In genomic region chr13:24280439-24281431, GRCm38 (mm10) we compare ENCODE assay signal across 8 mouse cellular contexts. TPM values are rescaled to one million over a fixed set of nuclear protein-coding genes. Genes with fewer than 3 reads are reported as not detected.
DNase-seq lines count a peak whose midpoint lies in the region; ATAC-seq and TF ChIP-seq lines count a peak whose summit lies in the region.

TSS of gene Carmil1 (minus strand) at chr13:24280795.

- no peak for TF ChIP-seq EP300 in CH12.LX (IDR thresholded peaks at IDR 0.05; ENCODE audit: low read length)

- dilution Hi-C loops in CH12.LX (cut with MboI; ENCODE audit: extremely low pct_ligation_motif_present, extremely low pct_unique_long_range_greater_than_20kb, low sequenced_read_pairs): no loop called here

- H3K9ac ChIP-seq in CH12.LX (ENCODE audit: insufficient read depth, low read depth): peak within 1 kb of the TSS; percentile 48; the same call in 1 of the 2 replicates
- H3K9ac ChIP-seq in forebrain, embryonic 16.5 days (replicated peaks; ENCODE audit: low read depth, low read length): peak within 1 kb of the TSS; percentile 95

- no peak within 1 kb of the TSS for H3K27ac ChIP-seq in CH12.LX (ENCODE audit: insufficient read depth, low read depth)
- peak within 1 kb of the TSS; percentile 97 for H3K27ac ChIP-seq in forebrain, embryonic 16.5 days (ENCODE audit: low read length)
- H3K27ac ChIP-seq in layer of hippocampus, adult 2 months: peak within 1 kb of the TSS; percentile 95
- peak within 1 kb of the TSS; percentile 87 for H3K27ac ChIP-seq in olfactory bulb, adult 2 months (ENCODE audit: insufficient read depth, low read depth, low read length)

- H3K27me3 ChIP-seq in CH12.LX (replicated peaks): no peaks in the 10 kb centered on the region
- no peaks in the 10 kb centered on the region for H3K27me3 ChIP-seq in forebrain, embryonic 16.5 days (replicated peaks; ENCODE audit: control insufficient read depth, insufficient read depth, low read length)

- intact Hi-C loops in heart, postnatal 25 days (cut with DNase I): loop anchor here (1.0 to 5.0 kb wide), 4 partner anchors 167 to 488 kb away; no protein-coding TSS in a partner anchor

- peak; percentile 88 for ATAC-seq in cerebellum, adult (ENCODE audit: insufficient number of reproducible peaks, low FRiP score, low TSS enrichment)
- ATAC-seq in forebrain, embryonic 16.5 days: peak; percentile 99

- TF ChIP-seq RAD21 in CH12.LX (IDR thresholded peaks at IDR 0.05; ENCODE audit: low read depth, low read length): peak; percentile 66

- no peaks in the 10 kb centered on the region for H3K79me2 ChIP-seq in CH12.LX (replicated peaks; ENCODE audit: control insufficient read depth, extremely low read depth, insufficient read depth, poor library complexity, severe bottlenecking)

- DNase-seq in CH12.LX (ENCODE audit: extremely low read depth): peak; percentile 74
- DNase-seq in heart, postnatal 25 days (ENCODE audit: low spot score): peak; percentile 72
- DNase-seq in layer of hippocampus, adult 2 months (ENCODE audit: low spot score in 2 of 2): peak; percentile 85 to 87
- peak; percentile 86 for DNase-seq in lung, adult 2 months
- DNase-seq in thymus, adult 18-20 months: peak; percentile 52 to 63

- no peaks in the 10 kb centered on the region for H3K9me3 ChIP-seq in CH12.LX (replicated peaks; ENCODE audit: low read length)
- no peaks in the 10 kb centered on the region for H3K9me3 ChIP-seq in forebrain, embryonic 16.5 days (ENCODE audit: control insufficient read depth, low read length)

- H3K36me3 ChIP-seq in CH12.LX (replicated peaks in 1 of 2; ENCODE audit: control insufficient read depth in 1 of 2, insufficient read depth in 1 of 2, low read length in 1 of 2): peaks cover 0 to 4% of the 10 kb centered on the region in 2 experiments
- H3K36me3 ChIP-seq in forebrain, embryonic 16.5 days (ENCODE audit: control insufficient read depth, insufficient read depth): no peaks in the 10 kb centered on the region

- H3K4me2 ChIP-seq in CH12.LX (ENCODE audit: insufficient read depth, low read depth, poor library complexity, severe bottlenecking): peak within 1 kb of the TSS; percentile 74
- peak within 1 kb of the TSS; percentile 93 for H3K4me2 ChIP-seq in forebrain, embryonic 16.5 days (ENCODE audit: low read length)

- in situ Hi-C loops in CH12.LX (cut with MboI; ENCODE audit: low pct_ligation_motif_present, low pct_unique_long_range_greater_than_20kb, low sequenced_read_pairs): loop anchor here (25.0 kb wide), 1 partner anchor 443 kb away; the partner anchor contains the start of gene Slc17a3

- under 1% methylated on average over 96 of the region's 96 CpGs for WGBS in forebrain, embryonic 16.5 days
- WGBS in lung, adult 2 months: under 1% methylated on average over 95 of the region's 96 CpGs
- WGBS in olfactory bulb, adult 2 months: under 1% methylated on average over 96 of the region's 96 CpGs

- peaks cover 5 to 9% of the 10 kb centered on the region in 2 experiments; a peak in 3 of 4 replicates for H3K4me1 ChIP-seq in CH12.LX (ENCODE audit: control insufficient read depth in 1 of 2, insufficient read depth in 2 of 2)
- H3K4me1 ChIP-seq in forebrain, embryonic 16.5 days (replicated peaks; ENCODE audit: control insufficient read depth, insufficient read depth, low read length): peaks cover 25% of the 10 kb centered on the region
- 0 out of 2 replicates have a peak, but pooled peaks cover 2% of the 10 kb centered on the region for H3K4me1 ChIP-seq in lung, adult 2 months (ENCODE audit: control insufficient read depth, insufficient read depth, low read length)
- peaks cover 4% of the 10 kb centered on the region; the same call in 1 of the 2 replicates for H3K4me1 ChIP-seq in olfactory bulb, adult 2 months (ENCODE audit: control insufficient read depth, insufficient read depth, low read length)

- peak; percentile 59 for TF ChIP-seq POLR2A in CH12.LX (IDR thresholded peaks at IDR 0.05; ENCODE audit: low read depth, low read length)
- peak; percentile 55; the same call in 1 of the 2 replicates for TF ChIP-seq POLR2A in lung, adult 2 months (IDR thresholded peaks at IDR 0.05; ENCODE audit: borderline replicate concordance, extremely low read depth, low read depth, low read length)
- peak; percentile 72; the same call in 1 of the 2 replicates for TF ChIP-seq POLR2A in olfactory bulb, adult 2 months (IDR thresholded peaks at IDR 0.05; ENCODE audit: insufficient read depth, low read depth, low read length)

- TF ChIP-seq CTCF in CH12.LX (conservative IDR thresholded peaks at IDR 0.05 in 1 of 2, IDR thresholded peaks at IDR 0.05 in 1 of 2; ENCODE audit: low read depth in 2 of 2, low read length in 2 of 2): peak in 1 of 2 experiments; percentile 78; a peak in 2 of 4 replicates
- peak; percentile 83 for TF ChIP-seq CTCF in layer of hippocampus, adult 2 months (conservative IDR thresholded peaks at IDR 0.05)
- peak; percentile 55 for TF ChIP-seq CTCF in lung, adult 2 months (IDR thresholded peaks at IDR 0.05; ENCODE audit: insufficient read depth, low read length)
- TF ChIP-seq CTCF in olfactory bulb, adult 2 months (IDR thresholded peaks at IDR 0.05; ENCODE audit: insufficient read depth, low read depth, low read length): peak; percentile 94

- H3K4me3 ChIP-seq in CH12.LX (replicated peaks in 1 of 3; ENCODE audit: low read depth in 2 of 3, low read length in 2 of 3, poor library complexity in 1 of 3): peak within 1 kb of the TSS; percentile 32 to 70 (median 69)
- peak within 1 kb of the TSS; percentile 88 for H3K4me3 ChIP-seq in forebrain, embryonic 16.5 days (replicated peaks; ENCODE audit: low read length)
- peak within 1 kb of the TSS; percentile 83 for H3K4me3 ChIP-seq in layer of hippocampus, adult 2 months
- H3K4me3 ChIP-seq in lung, adult 2 months (replicated peaks; ENCODE audit: extremely low read depth, low read depth, low read length): peak within 1 kb of the TSS; percentile 66
- H3K4me3 ChIP-seq in olfactory bulb, adult 2 months (ENCODE audit: insufficient read depth, low read depth, low read length): peak within 1 kb of the TSS; percentile 68

TF ChIP-seq in CH12.LX, 34 proteins besides CTCF, POLR2A, EP300 and RAD21:
- TF ChIP-seq TBP (conservative IDR thresholded peaks at IDR 0.05; ENCODE audit: low read depth, low read length) (no peak), ZC3H11A (IDR thresholded peaks at IDR 0.05; ENCODE audit: low read depth, low read length) (peak; percentile 14; the same call in 1 of the 2 replicates), MEF2A (IDR thresholded peaks at IDR 0.05; ENCODE audit: borderline replicate concordance, low read depth, low read length) (peak; percentile 15; the same call in 1 of the 2 replicates), JUND (conservative IDR thresholded peaks at IDR 0.05; ENCODE audit: low read depth, low read length) (no peak), JUN (IDR thresholded peaks at IDR 0.05; ENCODE audit: insufficient read depth, low read depth, low read length) (no peak), NELFE (IDR thresholded peaks at IDR 0.05; ENCODE audit: low read depth, low read length) (peak; percentile 22; the same call in 1 of the 2 replicates), SIN3A (IDR thresholded peaks at IDR 0.05; ENCODE audit: low read length) (no peak), E2F4 (IDR thresholded peaks at IDR 0.05; ENCODE audit: insufficient replicate concordance, low read depth, low read length) (no peak), ZMIZ1 (IDR thresholded peaks at IDR 0.05; ENCODE audit: low read depth, low read length) (peak; percentile 39; the same call in 1 of the 2 replicates), NRF1 (IDR thresholded peaks at IDR 0.05; ENCODE audit: low read depth, low read length) (peak; percentile 52; the same call in 1 of the 2 replicates), CHD2 (IDR thresholded peaks at IDR 0.05; ENCODE audit: low read length) (peak; percentile 67), MYC (IDR thresholded peaks at IDR 0.05; ENCODE audit: low read depth, low read length) (no peak), IRF4 (IDR thresholded peaks at IDR 0.05; ENCODE audit: low read depth, low read length) (0 out of 2 replicates have a peak, but pooled peaks have one; percentile 13), RCOR1 (conservative IDR thresholded peaks at IDR 0.05; ENCODE audit: low read depth, low read length) (no peak), UBTF (IDR thresholded peaks at IDR 0.05; ENCODE audit: low read depth, low read length) (peak; percentile 97), SMC3 (IDR thresholded peaks at IDR 0.05; ENCODE audit: low read depth, low read length) (peak; percentile 80), ZNF384 (IDR thresholded peaks at IDR 0.05; ENCODE audit: low read depth, low read length) (peak; percentile 87)

RNA-seq across cellular contexts. Expression of gene Carmil1, which starts in this region (rescaled TPM):
- total RNA-seq in CH12.LX (2012; rRNA removed) (1.1 and 1.8 TPM in 2 replicates), CH12.LX (2014; rRNA removed) (5.7 and 7.2 TPM in 2 replicates)
- 9.4 and 11.0 TPM in 2 replicates for polyA plus RNA-seq in CH12.LX (2012; ENCODE audit: insufficient read length, low read depth)
- 49.5 and 53.8 TPM in 2 replicates for polyA plus RNA-seq in forebrain, embryonic 16.5 days (2015; fragmentation: Nextera tagmentation; extraction: Ambion mirVana)
- total RNA-seq in heart, postnatal 25 days (2021): 10 to 100 TPM in 1 of 2 experiments, 1 to 10 TPM in 1; 9.1 to 10.6 TPM
- total RNA-seq in layer of hippocampus, adult 2 months (2021): 10 to 100 TPM; 37.0 to 47.9 TPM
- polyA plus RNA-seq in lung, adult 2 months (2012; rRNA removed): 9.5 and 17.3 TPM in 2 replicates
- polyA plus RNA-seq in olfactory bulb, adult 2 months (2012; ENCODE audit: insufficient read depth, insufficient read length, low replicate concordance, missing spikeins): not detected in 2 replicates

Comparison
In these comparisons a context has a peak if more than half of its experiments do, and no peak if none do; other contexts are left out.
1. RNA of gene Carmil1 (polyA plus RNA-seq): 49.5 to 53.8 TPM in forebrain, embryonic 16.5 days, 9.5 to 17.3 TPM in lung, adult 2 months and 9.4 to 11.0 TPM in CH12.LX; not detected in olfactory bulb, adult 2 months; every median in the first group is over 10 times any median in the second.
2. Peak in every context shown above with its lines, with median percentiles within 50 percentile points of each other: DNase-seq, H3K4me3 ChIP-seq and POLR2A ChIP-seq.